Mouse (Mus musculus): Measurements from ENCODE around the gene Hgd. TPM values are rescaled to one million over a fixed set of nuclear protein-coding genes. Genes with fewer than 3 reads are reported as not detected.
"Not testable (repeated sequence)": the region's sequence is repeated elsewhere in the genome, so short reads cannot be mapped to it uniquely, and the experiment has no call there.

The Hgd gene
- polyA plus RNA-seq, 1 experiment from 2014 or later, result 0.72 TPM

DNA sequence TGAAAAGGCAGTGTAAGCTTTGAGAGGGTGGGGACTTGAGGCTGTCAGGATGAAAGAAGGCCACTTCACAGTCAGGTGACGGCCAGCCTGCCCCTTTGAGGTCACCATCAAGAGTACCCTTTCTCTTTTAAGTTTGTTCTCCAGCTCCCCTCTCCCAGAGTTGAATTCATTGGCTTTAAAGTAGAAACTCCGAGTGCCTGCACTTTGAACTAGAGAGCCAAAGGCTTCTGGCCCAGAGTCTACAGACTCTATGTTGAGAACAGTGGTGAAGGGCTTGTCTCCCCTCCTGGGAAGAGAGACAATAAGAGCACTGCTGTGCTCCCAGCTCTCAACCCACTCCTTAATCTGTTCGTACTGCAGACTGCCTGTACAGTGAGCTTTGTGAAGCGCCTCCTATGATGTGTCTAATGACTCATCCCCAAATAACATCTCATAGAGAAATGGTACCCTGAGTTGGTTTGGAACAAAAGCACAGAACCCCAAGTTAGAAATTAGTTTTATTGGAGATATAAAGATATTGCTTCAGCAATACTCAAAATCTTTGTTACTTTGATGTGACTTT, 46.5 kb downstream of the Hgd start:
- no peak for ATAC-seq (replicated peaks; ENCODE audit: insufficient number of reproducible peaks, low FRiP score, low TSS enrichment)
- Histone ChIP-seq H3K9me3 (replicated peaks; ENCODE audit: control insufficient read depth, low read length) (no peaks in the 10 kb centered on the region), H3K36me3 (ENCODE audit: control insufficient read depth, insufficient read depth, low read length) (no peaks in the 10 kb centered on the region), H3K9ac (ENCODE audit: low read depth, low read length) (no peak overlapping the region), H3K27me3 (ENCODE audit: control insufficient read depth, insufficient read depth, low read length) (no peaks in the 10 kb centered on the region), H3K4me3 (ENCODE audit: low read depth, low read length) (no peak overlapping the region), H3K27ac (ENCODE audit: low read depth, low read length) (no peak overlapping the region), H3K4me1 (ENCODE audit: control insufficient read depth, insufficient read depth, low read length) (peaks cover 5% of the 10 kb centered on the region; the same call in 1 of the 2 replicates), H3K4me2 (no peak overlapping the region)
- WGBS (ENCODE audit: insufficient replicate concordance), result 56% methylated on average over 4 of the region's 4 CpGs

DNA sequence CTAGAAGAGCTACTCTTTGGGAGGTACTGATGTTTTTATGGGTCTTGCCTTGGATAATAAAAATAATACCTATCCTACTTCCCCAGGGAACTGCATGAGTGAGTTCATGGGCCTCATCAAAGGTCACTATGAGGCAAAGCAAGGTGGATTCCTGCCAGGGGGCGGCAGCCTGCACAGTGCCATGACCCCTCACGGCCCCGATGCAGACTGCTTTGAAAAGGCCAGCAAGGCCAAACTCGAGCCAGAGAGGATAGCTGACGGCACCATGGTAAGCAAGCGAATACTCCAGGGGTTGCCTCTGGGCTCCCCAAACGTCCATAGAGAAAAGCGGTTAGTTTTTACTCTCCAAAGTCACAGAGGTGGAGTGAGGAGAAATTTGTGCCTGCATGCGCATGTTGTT, 48.4 kb downstream of the Hgd start:
- H3K4me1 ChIP-seq (ENCODE audit: control insufficient read depth, insufficient read depth, low read length), result peaks cover 5% of the 10 kb centered on the region; the same call in 1 of the 2 replicates
- H3K4me3 ChIP-seq (ENCODE audit: low read depth, low read length), result no peak overlapping the region
- H3K9me3 ChIP-seq (replicated peaks; ENCODE audit: control insufficient read depth, low read length), result no peaks in the 10 kb centered on the region
- no peak overlapping the region for H3K4me2 ChIP-seq
- no peak overlapping the region for H3K9ac ChIP-seq (ENCODE audit: low read depth, low read length)
- H3K36me3 ChIP-seq (ENCODE audit: control insufficient read depth, insufficient read depth, low read length), result no peaks in the 10 kb centered on the region
- H3K27ac ChIP-seq (ENCODE audit: low read depth, low read length), result no peak overlapping the region
- ATAC-seq (replicated peaks; ENCODE audit: insufficient number of reproducible peaks, low FRiP score, low TSS enrichment), result no peak
- WGBS (ENCODE audit: insufficient replicate concordance), result 72% methylated on average over 9 of the region's 9 CpGs
- no peaks in the 10 kb centered on the region for H3K27me3 ChIP-seq (ENCODE audit: control insufficient read depth, insufficient read depth, low read length)

DNA sequence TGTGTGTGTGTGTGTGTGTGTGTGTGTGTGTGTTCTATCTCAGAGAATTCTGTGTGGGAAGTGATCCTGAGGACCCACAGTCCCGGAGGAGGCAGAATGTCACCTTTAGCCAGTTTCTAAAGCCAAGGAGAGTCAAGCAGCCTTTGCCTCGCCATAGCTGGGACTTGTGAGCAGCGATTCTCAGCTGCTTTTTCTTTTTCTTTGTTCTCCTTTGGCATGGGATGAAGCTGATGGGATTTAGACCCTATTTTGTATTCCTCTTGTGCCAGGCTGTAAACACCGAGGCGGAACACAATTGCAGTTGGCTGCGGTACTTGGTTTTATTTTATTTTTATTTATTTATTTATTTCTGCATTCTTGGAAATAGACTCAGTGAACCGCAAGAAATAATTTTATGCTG, 49.1 kb downstream of the Hgd start:
- Histone ChIP-seq H3K27ac (ENCODE audit: low read depth, low read length) (no peak overlapping the region), H3K4me2 (no peak overlapping the region), H3K4me1 (ENCODE audit: control insufficient read depth, insufficient read depth, low read length) (peaks cover 4% of the 10 kb centered on the region; the same call in 1 of the 2 replicates), H3K4me3 (ENCODE audit: low read depth, low read length) (no peak overlapping the region), H3K27me3 (ENCODE audit: control insufficient read depth, insufficient read depth, low read length) (no peaks in the 10 kb centered on the region), H3K36me3 (ENCODE audit: control insufficient read depth, insufficient read depth, low read length) (no peaks in the 10 kb centered on the region), H3K9me3 (replicated peaks; ENCODE audit: control insufficient read depth, low read length) (no peaks in the 10 kb centered on the region), H3K9ac (ENCODE audit: low read depth, low read length) (no peak overlapping the region)
- 88% methylated on average over 7 of the region's 7 CpGs for WGBS (ENCODE audit: insufficient replicate concordance)
- no peak for ATAC-seq (replicated peaks; ENCODE audit: insufficient number of reproducible peaks, low FRiP score, low TSS enrichment)

DNA sequence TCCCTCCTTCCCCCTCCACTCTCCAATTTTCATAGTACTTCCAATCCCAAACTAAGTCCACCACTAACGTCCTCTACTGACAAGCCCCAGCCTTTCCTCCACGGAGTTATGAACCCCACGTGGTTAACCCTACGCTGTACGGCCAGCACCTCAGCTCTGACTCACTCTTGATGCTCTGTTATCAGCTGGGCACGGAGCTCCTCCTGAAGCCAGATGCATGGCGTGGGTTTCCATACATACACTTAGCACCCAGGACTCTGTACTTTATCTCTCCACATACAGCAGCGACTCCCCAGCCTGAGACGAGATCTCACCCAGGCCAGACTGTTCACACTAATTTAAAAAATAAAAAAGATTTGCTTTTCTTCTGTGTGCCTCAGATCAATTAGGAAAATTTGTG, 54.6 kb downstream of the Hgd start:
- peak overlapping the region; percentile 37; the same call in 1 of the 2 replicates for H3K4me2 ChIP-seq
- ATAC-seq (replicated peaks; ENCODE audit: insufficient number of reproducible peaks, low FRiP score, low TSS enrichment), result no peak; the same call in 1 of the 2 replicates
- 45% methylated on average over 9 of the region's 9 CpGs for WGBS (ENCODE audit: insufficient replicate concordance)
- no peak overlapping the region for H3K4me3 ChIP-seq (ENCODE audit: low read depth, low read length)
- H3K9ac ChIP-seq (ENCODE audit: low read depth, low read length), result no peak overlapping the region
- no peaks in the 10 kb centered on the region for H3K36me3 ChIP-seq (ENCODE audit: control insufficient read depth, insufficient read depth, low read length)
- no peaks in the 10 kb centered on the region; the same call in 1 of the 2 replicates for H3K4me1 ChIP-seq (ENCODE audit: control insufficient read depth, insufficient read depth, low read length)
- H3K27ac ChIP-seq (ENCODE audit: low read depth, low read length), result no peak overlapping the region
- no peaks in the 10 kb centered on the region for H3K9me3 ChIP-seq (replicated peaks; ENCODE audit: control insufficient read depth, low read length)
- H3K27me3 ChIP-seq (ENCODE audit: control insufficient read depth, insufficient read depth, low read length), result no peaks in the 10 kb centered on the region

DNA sequence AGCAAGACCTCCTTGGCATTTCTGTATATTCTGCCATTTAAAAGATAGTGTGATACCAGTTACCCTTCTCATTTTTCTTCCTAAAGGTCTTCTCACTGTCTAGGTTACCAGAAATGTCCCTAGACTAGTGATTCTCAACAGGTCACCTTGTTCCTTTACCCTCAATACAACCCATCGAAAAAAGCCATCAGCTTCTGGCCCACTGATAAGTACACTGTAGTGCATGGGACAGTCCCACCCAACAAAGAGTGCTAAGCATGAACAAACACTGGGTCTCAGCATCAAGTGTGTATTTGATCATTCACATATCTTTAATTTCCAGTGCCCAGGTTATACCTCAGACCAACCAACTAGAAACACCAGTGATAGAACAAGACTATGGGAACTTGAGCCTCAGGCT, 55.1 kb downstream of the Hgd start:
- Histone ChIP-seq H3K27ac (ENCODE audit: low read depth, low read length) (no peak overlapping the region), H3K4me3 (ENCODE audit: low read depth, low read length) (no peak overlapping the region)
- 76% methylated on average over 1 of the region's 1 CpGs for WGBS (ENCODE audit: insufficient replicate concordance)

DNA sequence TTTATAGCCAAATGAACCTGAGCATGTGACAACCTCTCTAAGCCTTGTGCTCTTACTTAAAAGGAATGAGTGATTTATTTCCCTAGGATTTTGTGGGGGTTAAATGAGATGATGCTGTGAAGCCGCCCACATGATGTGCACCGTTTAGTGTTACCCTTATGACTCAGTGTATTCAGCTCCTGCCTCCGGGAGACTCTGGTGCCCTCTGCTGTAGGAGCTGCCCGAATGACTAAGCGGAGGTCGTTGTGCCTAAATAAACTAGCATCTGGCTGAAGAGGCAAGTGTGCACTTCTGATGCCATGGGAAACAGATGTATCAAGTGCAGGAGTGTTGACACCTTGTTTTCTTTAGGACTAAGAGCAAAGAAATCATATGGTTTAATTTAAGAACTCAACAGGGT, 56.2 kb downstream of the Hgd start:
- Histone ChIP-seq H3K9me3 (replicated peaks; ENCODE audit: control insufficient read depth, low read length) (no peaks in the 10 kb centered on the region), H3K36me3 (ENCODE audit: control insufficient read depth, insufficient read depth, low read length) (no peaks in the 10 kb centered on the region), H3K27me3 (ENCODE audit: control insufficient read depth, insufficient read depth, low read length) (no peaks in the 10 kb centered on the region), H3K27ac (ENCODE audit: low read depth, low read length) (no peak overlapping the region), H3K4me3 (ENCODE audit: low read depth, low read length) (no peak overlapping the region), H3K9ac (ENCODE audit: low read depth, low read length) (no peak overlapping the region), H3K4me1 (ENCODE audit: control insufficient read depth, insufficient read depth, low read length) (no peaks in the 10 kb centered on the region; the same call in 1 of the 2 replicates), H3K4me2 (no peak overlapping the region)
- WGBS (ENCODE audit: insufficient replicate concordance), result 53% methylated on average over 6 of the region's 6 CpGs
- no peak for ATAC-seq (replicated peaks; ENCODE audit: insufficient number of reproducible peaks, low FRiP score, low TSS enrichment)

More for the DNA sequence above, 55.1 kb downstream of the Hgd start:
- Histone ChIP-seq H3K9ac (ENCODE audit: low read depth, low read length) (no peak overlapping the region), H3K27me3 (ENCODE audit: control insufficient read depth, insufficient read depth, low read length) (no peaks in the 10 kb centered on the region), H3K4me1 (ENCODE audit: control insufficient read depth, insufficient read depth, low read length) (no peaks in the 10 kb centered on the region; the same call in 1 of the 2 replicates), H3K36me3 (ENCODE audit: control insufficient read depth, insufficient read depth, low read length) (no peaks in the 10 kb centered on the region), H3K9me3 (replicated peaks; ENCODE audit: control insufficient read depth, low read length) (no peaks in the 10 kb centered on the region), H3K4me2 (no peak overlapping the region)
- ATAC-seq (replicated peaks; ENCODE audit: insufficient number of reproducible peaks, low FRiP score, low TSS enrichment), result no peak

DNA sequence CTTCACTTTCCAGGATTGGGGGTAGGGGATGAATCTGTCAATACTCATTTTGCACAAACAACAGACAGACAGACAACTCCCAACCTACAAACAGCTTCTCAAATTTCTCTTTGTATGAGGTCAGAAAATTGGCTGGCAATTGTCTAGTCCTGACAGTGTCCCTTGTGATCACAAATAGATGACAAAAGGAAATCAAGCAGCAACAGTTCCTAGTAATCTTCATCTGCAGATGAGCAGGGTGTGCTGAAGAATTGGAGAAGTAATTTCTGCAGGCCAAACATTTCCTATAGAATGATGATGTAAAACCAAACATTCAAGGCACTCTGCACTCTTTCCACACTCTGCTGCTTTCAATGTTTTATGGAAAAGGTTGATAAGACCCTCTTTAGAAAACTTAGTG, 57.8 kb downstream of the Hgd start:
- no peaks in the 10 kb centered on the region for H3K27me3 ChIP-seq (ENCODE audit: control insufficient read depth, insufficient read depth, low read length)
- H3K4me3 ChIP-seq (ENCODE audit: low read depth, low read length), result no peak overlapping the region
- H3K9me3 ChIP-seq (replicated peaks; ENCODE audit: control insufficient read depth, low read length), result no peaks in the 10 kb centered on the region
- no peak overlapping the region for H3K9ac ChIP-seq (ENCODE audit: low read depth, low read length)
- H3K4me2 ChIP-seq, result no peak overlapping the region
- no peak for ATAC-seq (replicated peaks; ENCODE audit: insufficient number of reproducible peaks, low FRiP score, low TSS enrichment)
- no peaks in the 10 kb centered on the region for H3K36me3 ChIP-seq (ENCODE audit: control insufficient read depth, insufficient read depth, low read length)
- H3K4me1 ChIP-seq (ENCODE audit: control insufficient read depth, insufficient read depth, low read length), result no peaks in the 10 kb centered on the region; the same call in 1 of the 2 replicates
- no peak overlapping the region for H3K27ac ChIP-seq (ENCODE audit: low read depth, low read length)

DNA sequence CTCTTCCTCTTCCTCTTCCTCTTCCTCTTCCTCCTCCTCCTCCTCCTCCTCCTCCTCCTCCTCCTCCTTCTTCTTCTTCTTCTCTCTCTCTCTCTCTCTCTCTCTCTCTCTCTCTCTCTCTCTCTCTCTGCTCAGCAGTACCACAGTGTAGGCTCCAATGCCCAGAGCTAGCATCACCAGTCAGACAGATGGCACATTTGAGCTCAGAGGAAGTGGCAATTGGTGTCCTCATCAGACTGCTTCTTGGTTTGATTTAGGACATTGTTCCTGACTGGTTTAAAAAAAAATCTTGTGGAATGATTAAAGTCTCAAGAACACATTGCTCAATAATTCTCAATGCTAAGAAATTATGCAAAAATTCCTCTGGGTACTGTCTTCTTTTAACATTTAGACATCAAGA, 60.6 kb downstream of the Hgd start:
- not testable (repeated sequence) for H3K36me3 ChIP-seq (ENCODE audit: control insufficient read depth, insufficient read depth, low read length); H3K4me2 ChIP-seq; H3K27ac ChIP-seq (ENCODE audit: low read depth, low read length); H3K9ac ChIP-seq (ENCODE audit: low read depth, low read length); H3K4me1 ChIP-seq (ENCODE audit: control insufficient read depth, insufficient read depth, low read length); H3K4me3 ChIP-seq (ENCODE audit: low read depth, low read length); H3K27me3 ChIP-seq (ENCODE audit: control insufficient read depth, insufficient read depth, low read length); ATAC-seq (replicated peaks; ENCODE audit: insufficient number of reproducible peaks, low FRiP score, low TSS enrichment); H3K9me3 ChIP-seq (replicated peaks; ENCODE audit: control insufficient read depth, low read length)

DNA sequence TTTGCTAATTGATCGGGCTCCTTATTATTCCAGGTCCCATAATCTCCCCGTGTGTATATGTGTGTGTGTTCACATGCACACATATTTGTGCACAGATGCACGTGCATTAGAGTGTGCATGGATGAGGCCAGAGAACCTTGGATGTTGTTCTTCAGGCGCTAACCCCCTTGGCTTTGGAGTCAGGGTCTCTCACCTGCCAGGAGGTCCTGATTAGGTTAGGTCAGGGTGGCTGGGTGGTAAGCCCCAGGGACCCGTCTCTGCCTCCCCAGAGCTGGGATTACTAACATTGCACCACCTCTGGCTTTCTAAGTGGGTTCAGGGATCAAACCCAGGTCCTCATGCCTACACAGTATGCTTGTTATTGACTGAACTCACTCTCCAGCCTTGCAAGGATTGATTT, 64.5 kb downstream of the Hgd start:
- H3K27ac ChIP-seq (ENCODE audit: low read depth, low read length), result no peak overlapping the region
- 80% methylated on average over 5 of the region's 5 CpGs for WGBS (ENCODE audit: insufficient replicate concordance)
- H3K4me2 ChIP-seq, result no peak overlapping the region
- H3K9me3 ChIP-seq (replicated peaks; ENCODE audit: control insufficient read depth, low read length), result no peaks in the 10 kb centered on the region
- no peaks in the 10 kb centered on the region for H3K4me1 ChIP-seq (ENCODE audit: control insufficient read depth, insufficient read depth, low read length)
- ATAC-seq (replicated peaks; ENCODE audit: insufficient number of reproducible peaks, low FRiP score, low TSS enrichment), result no peak
- H3K36me3 ChIP-seq (ENCODE audit: control insufficient read depth, insufficient read depth, low read length), result peaks cover 12% of the 10 kb centered on the region
- H3K9ac ChIP-seq (ENCODE audit: low read depth, low read length), result no peak overlapping the region
- no peak overlapping the region for H3K4me3 ChIP-seq (ENCODE audit: low read depth, low read length)
- no peaks in the 10 kb centered on the region for H3K27me3 ChIP-seq (ENCODE audit: control insufficient read depth, insufficient read depth, low read length)
